Mouse (Mus musculus): ENCODE results near the gene Tmem163.

DNA sequence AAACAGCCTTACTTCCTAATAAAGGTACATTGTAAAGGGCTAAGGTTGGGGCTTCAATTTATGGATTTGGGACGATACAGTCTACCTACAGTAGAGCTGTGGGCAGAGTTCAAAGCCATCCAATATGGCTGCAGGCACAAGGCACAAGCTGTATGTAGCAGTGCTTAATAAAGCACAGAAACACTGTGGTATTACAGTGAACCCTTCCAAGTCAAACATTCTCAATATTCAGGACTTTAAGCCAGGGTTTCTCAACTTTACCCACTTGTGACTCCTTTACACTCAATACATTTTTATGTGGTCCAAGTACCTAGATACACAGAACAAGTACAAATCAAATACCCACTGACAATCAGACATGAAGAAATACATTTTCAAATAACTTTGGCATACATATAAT lies 93.2 kb downstream of the Tmem163 start:
- TF ChIP-seq POLR2A (IDR thresholded peaks at IDR 0.05; ENCODE audit: insufficient read length, low read depth) = no peak
- TF ChIP-seq CEBPB (IDR thresholded peaks at IDR 0.05; ENCODE audit: insufficient read depth, poor library complexity, severe bottlenecking) = no peak
- no peak for TF ChIP-seq USF1 (IDR thresholded peaks at IDR 0.05; ENCODE audit: low read depth)
- no peak for TF ChIP-seq E2F4 (IDR thresholded peaks at IDR 0.05; ENCODE audit: insufficient read depth)
- no peak for TF ChIP-seq MYOD1 (IDR thresholded peaks at IDR 0.05; ENCODE audit: control insufficient read depth in 1 of 3, insufficient read length in 2 of 3, low read depth in 2 of 3)
- TF ChIP-seq MAX (IDR thresholded peaks at IDR 0.05; ENCODE audit: low read depth) = no peak
